Mouse (Mus musculus): Measurements from ENCODE around the gene Sept9.

- TF ChIP-seq POLR2A (IDR thresholded peaks at IDR 0.05; ENCODE audit: low read depth, low read length) (no peak), CTCF (IDR thresholded peaks at IDR 0.05; ENCODE audit: extremely low read depth, insufficient read depth, insufficient read length, insufficient replicate concordance) (no peak)
These were observed 45.9 kb upstream of the Sept9 start for GRCm38 (mm10) chr11:117153553-117153952.
